Mouse (Mus musculus) cortical plate, adult 2 months (tissue): ENCODE data around the gene Adcy9.

ENCODE experiments used
- CTCF ChIP-seq: fragments of 200-500 bp; IDR thresholded peaks from 2 replicates; pipeline ENCODE4 v1.5.1; 2011; ENCODE audit warnings: mild to moderate bottlenecking, control low read depth, low read length; ENCODE audit not compliant: insufficient read depth; ENCODE audit errors: extremely low read depth
- POLR2A ChIP-seq: fragments of 200-500 bp; IDR thresholded peaks from 2 replicates; pipeline ENCODE4 v1.6.1; 2011; ENCODE audit warnings: mild to moderate bottlenecking, low read length, control low read depth; ENCODE audit not compliant: insufficient read depth; ENCODE audit errors: extremely low read depth

DNA sequence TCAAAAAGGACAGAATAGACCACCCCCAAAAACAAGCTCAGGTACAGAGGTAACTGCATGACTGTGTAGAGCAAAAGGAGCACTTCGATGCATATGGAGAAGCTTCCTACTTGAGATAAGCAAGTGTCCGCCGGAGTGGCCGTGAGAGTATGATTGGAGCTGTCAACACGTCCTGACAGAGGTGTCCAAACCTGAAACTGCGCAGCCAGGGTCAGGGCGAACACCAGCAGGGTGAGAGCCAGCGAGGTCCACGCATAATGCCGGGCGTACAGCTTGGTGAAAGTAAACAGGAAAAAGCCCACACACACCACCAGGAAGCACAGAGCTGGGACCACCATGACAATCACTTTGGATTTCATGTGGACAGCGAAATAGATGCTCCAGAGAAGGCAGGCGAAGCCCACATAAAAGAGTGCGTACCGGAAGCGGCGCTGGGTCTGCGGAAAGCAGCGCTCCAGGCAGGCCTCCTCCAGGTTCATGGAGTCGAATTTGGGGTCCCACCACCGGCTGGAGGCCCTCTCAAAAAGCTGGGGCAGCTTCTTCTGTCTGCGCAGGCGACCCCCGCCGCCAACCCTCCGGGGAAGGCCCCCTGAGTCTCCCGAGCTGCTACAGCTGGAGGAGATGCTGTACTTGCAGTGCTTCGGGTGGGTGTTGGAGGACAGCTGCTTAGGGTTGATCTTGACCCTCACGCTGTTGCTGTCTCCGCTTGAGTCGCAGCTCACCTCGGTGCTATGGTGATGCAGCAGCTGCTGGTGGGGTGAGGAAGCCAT, 1.3 kb downstream of the Adcy9 start:
- no peak for TF ChIP-seq CTCF
- TF ChIP-seq POLR2A = no peak
